Mouse (Mus musculus) heart, adult 18-20 months (tissue): ENCODE measurements around the gene Laptm5. TPM values are rescaled to one million over a fixed set of nuclear protein-coding genes. Genes with fewer than 3 reads are reported as not detected.

Experiments
- DNase-seq, 2 experiments: peaks; one replicate each; pipeline ENCODE4 v3.0.0; 2021 to 2022; ENCODE audit warnings: mixed read lengths in 1 of 2
- total RNA-seq, 2 experiments: library from RNA; stranded (reverse); gene quantifications; 2 replicates each; pipeline ENCODE4 v1.2.3; 2021

Gene Laptm5
- total RNA-seq, 2 experiments from 2014 or later = 16.5 to 30.3 TPM

GRCm38 (mm10) chr4:130899383-130899781 is 13.5 kb upstream of the Laptm5 start:
- DNase-seq = no peak

- peak; percentile 63 to 71 for DNase-seq
Observed at GRCm38 (mm10) chr4:130899782-130900427, 13.0 kb upstream of the Laptm5 start.

- DNase-seq = no peak
Observed at GRCm38 (mm10) chr4:130900746-130901145, 12.2 kb upstream of the Laptm5 start.

GRCm38 (mm10) chr4:130902289-130902781 is 10.6 kb upstream of the Laptm5 start:
- DNase-seq = no peak

- DNase-seq = no peak
Observed at GRCm38 (mm10) chr4:130905025-130905424, 7.9 kb upstream of the Laptm5 start.

- DNase-seq = no peak
Observed at GRCm38 (mm10) chr4:130905882-130906281, 7.0 kb upstream of the Laptm5 start.

GRCm38 (mm10) chr4:130906296-130906695 is 6.6 kb upstream of the Laptm5 start:
- DNase-seq = peak; percentile 48 to 66

GRCm38 (mm10) chr4:130907200-130908069 is 5.5 kb upstream of the Laptm5 start:
- no peak for DNase-seq

- no peak for DNase-seq
Observed at GRCm38 (mm10) chr4:130908133-130908532, 4.8 kb upstream of the Laptm5 start.

GRCm38 (mm10) chr4:130909167-130909874 is 3.6 kb upstream of the Laptm5 start:
- no peak for DNase-seq

GRCm38 (mm10) chr4:130910666-130911065 is 2.3 kb upstream of the Laptm5 start:
- no peak for DNase-seq

- no peak for DNase-seq
Observed at GRCm38 (mm10) chr4:130912626-130913025, 299 bp upstream of the Laptm5 start.

GRCm38 (mm10) chr4:130913511-130913910 is 586 bp downstream of the Laptm5 start:
- DNase-seq = no peak

GRCm38 (mm10) chr4:130914011-130914410 is 1.1 kb downstream of the Laptm5 start:
- DNase-seq = peak in 1 of 2 experiments; percentile 66

GRCm38 (mm10) chr4:130914527-130914926 is 1.6 kb downstream of the Laptm5 start:
- DNase-seq = no peak

GRCm38 (mm10) chr4:130915006-130915667 is 2.2 kb downstream of the Laptm5 start:
- DNase-seq = no peak

- peak in 1 of 2 experiments; percentile 26 for DNase-seq
Observed at GRCm38 (mm10) chr4:130915668-130916035, 2.7 kb downstream of the Laptm5 start.

GRCm38 (mm10) chr4:130916639-130917038 is 3.7 kb downstream of the Laptm5 start:
- no peak for DNase-seq

- peak in 1 of 2 experiments; percentile 26 for DNase-seq
Observed at GRCm38 (mm10) chr4:130917564-130917963, 4.6 kb downstream of the Laptm5 start.

GRCm38 (mm10) chr4:130918805-130919749 is 6.2 kb downstream of the Laptm5 start:
- peak in 1 of 2 experiments; percentile 19 for DNase-seq
